Mouse (Mus musculus) embryonic facial prominence, embryonic 15.5 days (tissue): Measurements from ENCODE around the gene Tfpt. TPM values are rescaled to one million over a fixed set of nuclear protein-coding genes. Genes with fewer than 3 reads are reported as not detected.
A peak's percentile ranks its signal among the peaks of the same experiment; 100 is the strongest.

Experiments used
- ATAC-seq: fragments of 200-750 bp; cut with Nextera tagmentation; 2 replicates; pipeline ENCODE4 v1.8.0; 2017; ENCODE audit warnings: low read depth, moderate TSS enrichment; ENCODE audit not compliant: insufficient number of reproducible peaks, low FRiP score, low TSS enrichment
- H3K27ac ChIP-seq: fragments of 300-500 bp; sonication (generic); replicated peaks from 2 replicates; pipeline ENCODE4 v1.5.1; 2015; ENCODE audit warnings: mild to moderate bottlenecking, inconsistent platforms
- H3K27me3 ChIP-seq: fragments of 300-500 bp; sonication (generic); 2 replicates; pipeline ENCODE4 v1.6.1; 2015; ENCODE audit warnings: inconsistent platforms
- H3K36me3 ChIP-seq: fragments of 300-500 bp; sonication (generic); 2 replicates; pipeline ENCODE4 v1.6.1; 2015; ENCODE audit warnings: mild to moderate bottlenecking, inconsistent platforms
- H3K4me1 ChIP-seq: fragments of 300-500 bp; sonication (generic); 2 replicates; pipeline ENCODE4 v1.6.1; 2015; ENCODE audit warnings: inconsistent platforms
- H3K4me2 ChIP-seq: fragments of 300-500 bp; sonication (generic); replicated peaks from 2 replicates; pipeline ENCODE4 v1.6.1; 2015; ENCODE audit warnings: mild to moderate bottlenecking, inconsistent platforms
- H3K4me3 ChIP-seq: fragments of 300-500 bp; sonication (generic); replicated peaks from 2 replicates; pipeline ENCODE4 v1.5.1; 2015; ENCODE audit warnings: mild to moderate bottlenecking, inconsistent platforms
- H3K9ac ChIP-seq: fragments of 300-500 bp; sonication (generic); 2 replicates; pipeline ENCODE4 v1.6.1; 2015; ENCODE audit warnings: inconsistent platforms
- H3K9me3 ChIP-seq: fragments of 300-500 bp; sonication (generic); replicated peaks from 2 replicates; pipeline ENCODE4 v1.6.1; 2016; ENCODE audit warnings: inconsistent platforms
- WGBS: fragments of 180-500 bp; shearing (Covaris S2); methylation state at CpG from one replicate; pipeline ENCODE4 v1.1.7; 2015; 5-methylcytosine and 5-hydroxymethylcytosine counted together
- polyA plus RNA-seq: library from polyadenylated mRNA; unstranded; fragments of >200 nt; fragmentation: Nextera tagmentation; extraction: Ambion mirVana; gene quantifications from 2 replicates; pipeline ENCODE4 v1.2.1, GENCODE M21; 2015

Tfpt gene
- polyA plus RNA-seq, 1 experiment from 2014 or later, result 28.3 TPM

DNA sequence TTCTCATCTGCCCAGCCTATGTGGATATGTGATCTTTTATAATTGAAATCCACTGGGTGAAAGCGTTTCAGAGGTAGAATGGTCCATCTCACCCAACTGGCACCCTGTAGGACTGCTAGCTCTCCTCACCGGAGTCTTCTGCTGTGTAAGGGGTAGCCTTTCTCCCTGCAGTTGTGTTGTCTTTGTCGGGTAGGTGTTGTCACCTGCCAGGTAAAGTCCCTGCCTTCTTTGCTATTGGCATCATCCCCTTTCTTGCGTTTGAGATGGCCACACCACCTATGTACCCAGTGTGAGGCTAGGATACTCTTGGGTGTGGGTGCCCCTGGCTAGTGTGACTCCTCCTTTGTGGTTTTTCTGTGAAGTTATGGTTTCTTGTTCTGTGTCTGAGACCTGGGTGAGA lies 16.9 kb upstream of the Tfpt start:
- Histone ChIP-seq H3K9me3 (no peaks in the 10 kb centered on the region), H3K4me2 (peak overlapping the region; percentile 64), H3K9ac (peak overlapping the region; percentile 99), H3K36me3 (peaks cover 24% of the 10 kb centered on the region), H3K4me1 (peaks cover 33% of the 10 kb centered on the region), H3K4me3 (peak overlapping the region; percentile 98), H3K27ac (no peak overlapping the region), H3K27me3 (no peaks in the 10 kb centered on the region)
- no peak for ATAC-seq
- 55% methylated on average over 4 of the region's 4 CpGs for WGBS

DNA sequence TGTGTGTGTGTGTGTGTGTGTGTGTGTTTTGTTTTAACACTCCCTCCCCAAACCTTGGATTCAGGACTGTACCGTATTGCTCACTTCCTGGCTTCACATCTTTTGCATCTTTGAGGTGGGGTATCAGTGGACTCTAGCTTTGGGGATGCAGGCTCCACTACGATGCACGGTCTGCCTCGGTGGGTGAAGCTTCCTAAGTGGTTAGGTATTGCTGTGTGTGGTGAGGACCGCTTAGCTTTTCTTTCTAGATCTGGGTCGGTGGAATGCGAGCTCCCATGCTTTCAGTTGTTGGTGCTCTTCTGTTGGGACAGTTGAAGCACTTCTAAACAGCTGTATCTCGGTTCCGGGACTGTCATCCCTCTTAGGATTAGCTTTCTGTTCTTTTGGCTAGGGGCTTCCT lies 16.5 kb upstream of the Tfpt start:
- Histone ChIP-seq H3K27me3 (no peaks in the 10 kb centered on the region), H3K9ac (peak overlapping the region; percentile 99), H3K4me2 (peak overlapping the region; percentile 64), H3K27ac (peak overlapping the region; percentile 99; the same call in 1 of the 2 replicates), H3K4me1 (peaks cover 33% of the 10 kb centered on the region), H3K4me3 (peak overlapping the region; percentile 98), H3K9me3 (no peaks in the 10 kb centered on the region), H3K36me3 (peaks cover 24% of the 10 kb centered on the region)
- WGBS, result 14% methylated on average over 9 of the region's 9 CpGs
- ATAC-seq, result no peak

DNA sequence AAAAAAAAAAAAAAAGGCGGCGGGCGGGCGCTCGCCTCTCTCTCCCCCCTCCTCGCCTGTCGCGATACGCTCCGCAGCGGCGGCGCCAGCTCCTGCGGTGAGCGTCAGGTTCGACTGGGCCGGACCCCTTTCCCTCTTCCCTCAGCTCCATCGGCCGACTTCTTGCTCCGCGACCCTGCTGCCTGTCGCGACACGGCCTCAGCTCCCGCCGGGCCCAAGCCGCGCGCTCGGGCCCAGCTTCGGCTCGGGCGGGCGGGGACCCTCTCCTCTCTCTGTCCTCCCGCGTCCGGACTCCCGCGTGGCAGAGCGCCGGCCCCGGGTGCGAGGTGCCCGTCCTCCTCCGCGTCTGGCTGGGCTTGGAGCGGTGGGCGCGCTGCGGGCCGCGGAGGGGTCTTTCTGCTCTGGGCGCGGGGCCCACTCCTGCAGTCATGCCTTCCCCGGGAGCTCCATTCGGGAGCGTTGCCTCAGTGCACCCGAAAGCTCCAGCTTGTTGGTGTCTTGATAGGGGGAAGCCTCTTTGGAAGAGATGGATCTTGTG lies 15.8 kb upstream of the Tfpt start:
- ATAC-seq, result no peak
- Histone ChIP-seq H3K9me3 (no peaks in the 10 kb centered on the region), H3K27ac (peak overlapping the region; percentile 99), H3K4me3 (peak overlapping the region; percentile 98), H3K27me3 (no peaks in the 10 kb centered on the region), H3K36me3 (peaks cover 24% of the 10 kb centered on the region), H3K9ac (peak overlapping the region; percentile 99), H3K4me2 (peak overlapping the region; percentile 64), H3K4me1 (peaks cover 33% of the 10 kb centered on the region)
- WGBS, result under 1% methylated on average over 51 of the region's 58 CpGs

DNA sequence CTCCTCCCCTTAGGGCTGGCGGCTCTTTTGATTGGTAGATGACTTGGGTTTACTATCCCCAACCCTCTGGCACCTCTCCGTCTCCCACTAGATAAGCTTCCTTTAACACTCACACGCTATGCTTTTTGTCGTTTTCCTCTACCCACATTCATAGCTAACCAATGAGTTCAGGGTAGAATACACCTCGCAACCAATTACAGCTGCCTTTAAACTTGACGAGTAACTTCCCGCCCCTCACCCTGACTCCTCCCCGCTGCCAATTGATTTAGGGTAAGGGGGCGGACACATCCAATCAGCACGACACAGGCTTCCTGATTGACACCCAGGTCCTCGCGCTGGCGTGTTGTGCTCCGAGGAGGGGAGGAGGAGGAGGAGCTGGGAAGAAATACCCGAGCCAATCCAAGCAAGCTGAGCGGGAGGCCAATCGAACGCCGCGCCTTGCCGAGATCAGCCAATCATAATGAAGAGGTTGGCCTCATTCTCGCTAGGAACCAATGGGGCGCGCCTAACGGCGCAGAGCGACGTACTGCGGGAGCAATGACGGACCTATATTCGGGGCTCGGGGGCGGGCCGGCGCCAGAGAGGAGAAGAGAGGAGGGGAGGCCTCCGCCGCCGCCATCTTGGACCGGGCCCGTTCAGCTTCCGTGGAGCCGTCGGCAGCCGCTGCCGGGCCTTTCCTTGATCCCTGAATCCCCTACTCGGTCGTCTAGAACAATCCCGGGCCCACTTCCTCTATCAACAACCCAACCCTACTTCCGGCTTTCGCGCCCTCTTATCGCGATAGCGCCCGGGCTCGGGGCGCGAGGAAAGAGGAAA lies 15.2 kb upstream of the Tfpt start, which contains the start of gene Cnot3:
Gene Cnot3 (plus strand): TSS at position 597 of the 816 bp plus-strand sequence.
- Histone ChIP-seq H3K27ac (peak within 1 kb of the TSS; percentile 99), H3K4me2 (peak within 1 kb of the TSS; percentile 64)
- peak; percentile 98 for ATAC-seq

DNA sequence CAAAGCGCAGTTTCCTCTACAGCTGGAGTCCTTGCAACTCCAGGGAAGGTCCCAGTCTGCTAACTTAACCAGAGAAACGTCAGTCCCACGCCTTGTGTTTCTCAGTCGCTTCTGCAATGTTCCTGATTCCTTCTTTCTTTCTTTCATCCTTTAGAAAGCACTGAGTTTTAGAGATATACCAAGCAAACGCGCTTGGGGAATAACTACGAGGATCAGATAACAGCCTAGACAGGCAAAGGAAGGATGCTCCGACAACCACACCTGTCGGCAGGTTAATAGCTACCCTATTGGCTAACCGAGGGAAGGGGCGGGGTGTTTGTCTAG lies 14.6 kb upstream of the Tfpt start:
- H3K9ac ChIP-seq, result no peak overlapping the region
- peak overlapping the region; percentile 98 for H3K4me3 ChIP-seq
- WGBS, result 1% methylated on average over 11 of the region's 11 CpGs
- ATAC-seq, result no peak
- no peaks in the 10 kb centered on the region for H3K9me3 ChIP-seq
- peaks cover 33% of the 10 kb centered on the region for H3K36me3 ChIP-seq
- no peaks in the 10 kb centered on the region for H3K27me3 ChIP-seq
- H3K4me2 ChIP-seq, result peak overlapping the region; percentile 64
- H3K27ac ChIP-seq, result peak overlapping the region; percentile 82
- peaks cover 33% of the 10 kb centered on the region for H3K4me1 ChIP-seq

More for the DNA sequence above, 15.2 kb upstream of the Tfpt start, which contains the start of gene Cnot3:
- H3K4me3 ChIP-seq, result peak within 1 kb of the TSS; percentile 98
- under 1% methylated on average over 56 of the region's 58 CpGs for WGBS
- H3K36me3 ChIP-seq, result peaks cover 27% of the 10 kb centered on the region
- H3K27me3 ChIP-seq, result no peaks in the 10 kb centered on the region
- no peaks in the 10 kb centered on the region for H3K9me3 ChIP-seq
- H3K9ac ChIP-seq, result peak within 1 kb of the TSS; percentile 99
- peaks cover 33% of the 10 kb centered on the region for H3K4me1 ChIP-seq

- peaks cover 37% of the 10 kb centered on the region for H3K36me3 ChIP-seq
- H3K27ac ChIP-seq, result no peak overlapping the region
- H3K4me3 ChIP-seq, result peak overlapping the region; percentile 98
- no peak for ATAC-seq
- H3K4me1 ChIP-seq, result peaks cover 33% of the 10 kb centered on the region
- H3K27me3 ChIP-seq, result no peaks in the 10 kb centered on the region
- H3K4me2 ChIP-seq, result peak overlapping the region; percentile 64
- no peaks in the 10 kb centered on the region for H3K9me3 ChIP-seq
- no peak overlapping the region for H3K9ac ChIP-seq
- WGBS, result 21% methylated on average over 9 of the region's 9 CpGs
Measured at GRCm38 (mm10) chr7:3643843-3644242, 14.1 kb upstream of the Tfpt start.

- H3K9me3 ChIP-seq, result no peaks in the 10 kb centered on the region
- H3K27ac ChIP-seq, result no peak overlapping the region
- H3K36me3 ChIP-seq, result peaks cover 42% of the 10 kb centered on the region
- H3K4me3 ChIP-seq, result no peak overlapping the region
- WGBS, result 73% methylated on average over 5 of the region's 5 CpGs
- no peak for ATAC-seq
- H3K9ac ChIP-seq, result no peak overlapping the region
- H3K27me3 ChIP-seq, result no peaks in the 10 kb centered on the region
- H3K4me1 ChIP-seq, result peaks cover 31% of the 10 kb centered on the region
- H3K4me2 ChIP-seq, result no peak overlapping the region
Measured at GRCm38 (mm10) chr7:3643412-3643811, 13.7 kb upstream of the Tfpt start.

DNA sequence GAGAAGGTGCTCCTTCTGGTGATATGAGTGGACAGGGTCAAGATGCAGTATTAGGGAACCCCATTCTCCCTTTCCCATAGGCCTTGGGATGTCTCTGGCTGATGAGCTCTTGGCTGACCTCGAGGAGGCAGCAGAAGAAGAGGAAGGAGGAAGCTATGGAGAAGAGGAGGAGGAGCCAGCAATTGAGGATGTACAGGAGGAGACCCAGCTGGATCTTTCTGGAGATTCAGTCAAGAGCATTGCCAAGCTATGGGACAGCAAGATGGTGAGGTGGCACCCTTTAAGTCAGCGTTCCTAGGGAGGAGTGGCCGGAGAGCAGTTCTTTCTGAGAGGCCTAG lies 718 bp upstream of the Tfpt start:
- 53% methylated on average over 3 of the region's 3 CpGs for WGBS
- no peak for ATAC-seq

GRCm38 (mm10) chr7:3629030-3629429 lies 699 bp downstream of the Tfpt start:
- ATAC-seq, result no peak
- Histone ChIP-seq H3K9ac (peak overlapping the region; percentile 81), H3K27me3 (no peaks in the 10 kb centered on the region), H3K4me2 (peak overlapping the region; percentile 91), H3K4me3 (peak overlapping the region; percentile 67), H3K4me1 (peaks cover 21% of the 10 kb centered on the region), H3K9me3 (no peaks in the 10 kb centered on the region), H3K36me3 (peaks cover 46% of the 10 kb centered on the region), H3K27ac (0 out of 2 replicates have a peak overlapping the region, but pooled peaks have one; percentile 92)
- 34% methylated on average over 4 of the region's 4 CpGs for WGBS

More for the DNA sequence above, 718 bp upstream of the Tfpt start:
- Histone ChIP-seq H3K4me1 (peaks cover 21% of the 10 kb centered on the region), H3K27me3 (no peaks in the 10 kb centered on the region), H3K27ac (no peak overlapping the region), H3K9ac (peak overlapping the region; percentile 46), H3K9me3 (no peaks in the 10 kb centered on the region), H3K36me3 (peaks cover 47% of the 10 kb centered on the region), H3K4me2 (peak overlapping the region; percentile 91), H3K4me3 (peak overlapping the region; percentile 67)

DNA sequence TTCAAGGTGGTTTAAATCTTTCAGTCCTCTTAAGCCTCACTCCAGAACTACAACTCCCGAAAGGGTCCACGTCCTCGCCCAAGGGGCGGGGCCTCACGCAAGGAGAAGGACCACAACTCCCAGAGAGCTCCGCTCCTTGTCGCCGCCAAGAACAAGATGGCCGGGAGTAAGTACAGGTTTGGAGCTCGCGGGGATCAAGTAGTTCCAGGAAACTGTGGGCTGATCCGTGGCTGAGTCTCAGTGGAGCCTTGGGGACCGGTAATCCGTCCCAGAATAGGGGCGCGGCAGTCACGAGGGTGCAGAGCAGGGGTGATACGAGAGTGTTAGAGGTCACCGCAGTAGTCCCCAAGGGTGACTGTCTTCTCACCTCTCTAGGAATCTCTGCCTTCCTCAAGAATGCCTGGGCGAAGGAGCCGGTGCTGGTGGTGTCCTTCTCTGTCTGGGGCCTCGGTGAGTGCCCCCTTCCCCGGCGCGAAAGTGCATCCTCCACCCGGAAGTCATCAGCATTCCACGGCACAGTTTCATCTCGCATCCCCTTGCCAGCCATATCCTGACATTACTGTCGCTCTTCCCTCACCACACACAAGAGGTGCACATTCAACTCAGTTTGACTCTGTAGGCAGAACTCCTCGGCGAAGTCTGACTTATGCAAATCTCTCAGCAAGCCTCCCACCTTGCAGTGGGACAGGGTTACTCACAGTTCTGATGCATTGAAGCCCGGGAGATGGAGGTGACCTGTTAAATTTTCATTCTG lies 12.3 kb downstream of the Tfpt start, which contains the start of gene Ndufa3:
Gene Ndufa3 (plus strand): TSS at position 132 of the 754 bp plus-strand sequence.
- H3K9ac ChIP-seq, result peak within 1 kb of the TSS; percentile 77
- peak within 1 kb of the TSS; percentile 66 for H3K4me2 ChIP-seq
- H3K4me1 ChIP-seq, result peaks cover 6% of the 10 kb centered on the region; the same call in 1 of the 2 replicates
- H3K9me3 ChIP-seq, result no peaks in the 10 kb centered on the region
- WGBS, result 1% methylated on average over 32 of the region's 32 CpGs
- peak within 1 kb of the TSS; percentile 86 for H3K27ac ChIP-seq
- H3K36me3 ChIP-seq, result peaks cover 22% of the 10 kb centered on the region
- H3K4me3 ChIP-seq, result peak within 1 kb of the TSS; percentile 83
- H3K27me3 ChIP-seq, result no peaks in the 10 kb centered on the region
- peak; percentile 92 for ATAC-seq
